Mouse (Mus musculus) heart, adult 10 weeks (tissue): ENCODE data around the gene Wdr13. TPM values are rescaled to one million over a fixed set of nuclear protein-coding genes. Genes with fewer than 3 reads are reported as not detected.

Experiments
- polyA plus RNA-seq: library from polyadenylated mRNA; stranded (reverse); fragments of 350-450 nt; fragmentation: Illumina TruSeq; extraction: RNeasy Lipid Tissue Mini Kit (QIAGEN cat#74804); gene quantifications from one replicate; pipeline ENCODE4 v1.2.3, GENCODE M21; 2014; ENCODE audit warnings: low read depth, low replicate concordance

Gene Wdr13
- 40.6 TPM for polyA plus RNA-seq

DNA sequence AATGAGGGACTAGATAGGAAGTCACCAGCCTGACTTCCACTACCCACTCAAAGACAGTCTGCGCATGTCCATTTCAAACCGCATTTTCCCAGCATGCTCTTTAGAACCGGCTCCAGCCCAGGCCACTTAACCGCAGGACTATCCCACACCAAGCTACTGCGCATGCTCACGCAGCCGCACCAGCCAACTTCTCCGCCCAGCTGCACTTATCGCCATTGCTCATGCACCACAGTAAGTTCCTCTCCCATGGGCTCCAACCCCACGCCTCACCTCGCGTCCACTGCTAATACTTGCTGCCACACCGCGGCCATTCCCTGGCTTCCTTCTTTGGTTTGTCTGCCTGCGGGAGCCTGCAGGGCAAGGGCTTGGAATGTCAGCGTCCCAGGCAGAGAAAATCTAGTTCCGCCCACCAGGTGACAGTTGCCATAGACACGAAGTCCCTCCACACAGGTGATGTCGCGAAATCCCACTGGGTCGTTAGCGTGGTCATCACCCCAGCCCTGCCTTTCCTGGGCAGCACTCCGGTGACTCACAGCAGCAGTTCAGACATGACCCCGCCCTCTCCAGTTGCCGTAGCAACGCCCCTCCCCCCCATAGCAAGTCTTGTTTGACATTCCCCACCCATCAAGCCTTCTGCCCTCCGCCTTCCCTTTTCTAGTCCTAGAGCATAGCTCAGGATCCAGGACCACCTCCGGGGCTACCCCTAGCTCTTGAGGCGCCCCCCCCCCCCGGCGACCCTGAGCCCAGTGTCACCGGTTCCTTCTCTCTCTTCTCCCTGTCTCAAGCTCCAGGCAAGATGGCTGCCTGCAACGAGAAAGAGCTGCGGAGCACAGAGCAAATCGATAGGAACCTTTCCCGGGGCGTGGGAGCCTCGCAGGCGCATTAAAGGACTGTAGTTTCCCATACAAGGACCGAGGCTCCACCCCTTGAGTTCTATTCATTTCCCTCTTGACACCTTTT is at the start of gene Wdr13:
TSS of gene Wdr13 (minus strand) at position 876 of the 960 bp plus-strand sequence.

DNA sequence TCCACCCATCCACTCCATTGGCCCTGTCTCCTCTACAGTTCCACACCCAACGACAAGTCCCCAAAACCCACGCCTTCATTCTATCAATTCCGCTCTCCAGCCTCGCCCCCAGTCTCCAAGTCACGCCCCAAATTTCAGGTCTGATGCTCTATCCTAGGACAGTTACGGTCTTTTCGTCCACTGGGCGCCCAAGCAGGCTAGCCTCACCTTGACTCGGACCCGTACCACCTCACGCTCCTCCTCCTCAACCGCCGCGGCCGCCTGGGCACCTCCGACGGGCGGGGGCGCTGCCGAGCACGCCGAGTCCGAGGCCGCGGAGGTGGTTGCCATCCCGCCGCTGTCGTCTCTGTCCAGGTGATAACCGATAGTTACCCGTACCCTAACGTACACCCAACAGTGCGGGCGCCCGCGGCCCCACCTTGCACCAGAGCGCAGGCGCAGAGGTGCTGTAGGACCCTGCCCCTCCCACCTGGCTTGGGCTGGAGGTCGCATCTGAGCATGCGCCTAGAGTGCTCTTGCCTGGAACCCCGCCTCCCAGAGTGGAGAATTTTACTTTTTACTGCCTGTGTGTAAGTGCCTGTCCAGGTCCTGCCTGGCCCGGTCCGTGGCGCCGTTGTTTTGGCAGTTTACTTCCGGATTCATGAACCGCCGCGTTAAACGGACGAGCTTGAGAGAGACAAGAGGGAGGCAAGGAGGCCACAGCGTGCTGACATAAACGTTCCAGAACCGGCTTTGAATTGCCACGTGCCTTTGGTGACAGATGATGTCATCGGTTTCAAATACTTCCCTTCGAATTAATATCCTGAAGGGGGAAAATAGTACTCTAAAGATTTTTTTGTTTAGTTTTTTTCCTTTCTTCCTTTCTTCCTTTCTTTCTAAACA is 43.1 kb upstream of the Wdr13 start, which contains the start of gene Tbc1d25:
TSS of gene Tbc1d25 (minus strand) at position 678 of the 882 bp plus-strand sequence.

DNA sequence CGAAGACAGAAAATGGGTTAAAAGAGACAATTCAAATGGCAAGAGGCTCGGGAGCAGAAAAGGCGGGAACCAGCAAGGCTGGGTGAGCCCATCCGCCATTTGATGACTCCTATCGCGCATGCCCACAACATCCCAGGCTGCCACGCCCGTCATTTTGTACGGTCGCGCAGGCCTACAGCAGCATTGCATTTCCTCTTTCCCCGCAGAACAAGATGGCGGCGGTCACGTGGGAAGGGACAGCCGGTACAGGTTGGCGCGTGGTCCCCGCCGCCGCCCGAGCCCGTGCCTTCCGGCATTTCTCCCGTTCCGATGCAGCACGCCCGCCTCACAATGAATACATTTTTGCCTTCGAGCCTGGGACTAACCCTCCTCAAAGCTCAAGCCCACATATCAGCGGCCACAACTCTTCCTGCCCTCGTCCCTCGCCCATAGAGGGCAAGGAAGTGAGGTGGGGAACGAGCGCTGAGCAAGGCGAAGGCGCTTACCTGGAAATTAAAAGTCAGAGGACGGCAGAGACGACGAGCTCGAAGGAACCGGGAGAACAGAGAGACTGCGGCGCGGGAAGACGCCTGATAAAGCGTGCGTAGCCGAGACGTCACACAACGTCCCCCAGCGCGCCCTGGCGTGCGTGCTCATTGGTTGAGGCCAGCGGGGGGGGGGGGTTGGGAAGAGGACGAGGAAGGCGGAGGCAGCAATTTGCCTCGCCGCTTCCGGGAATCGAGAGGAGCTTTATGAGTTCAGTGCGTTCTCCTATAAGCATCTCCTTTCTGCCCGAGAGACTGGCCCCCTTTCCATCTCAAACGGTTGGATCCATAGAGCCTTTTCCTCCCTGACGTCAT is 12.7 kb upstream of the Wdr13 start, which contains the start of gene Rbm3:
TSS of gene Rbm3 (minus strand) at position 728 of the 839 bp plus-strand sequence.

DNA sequence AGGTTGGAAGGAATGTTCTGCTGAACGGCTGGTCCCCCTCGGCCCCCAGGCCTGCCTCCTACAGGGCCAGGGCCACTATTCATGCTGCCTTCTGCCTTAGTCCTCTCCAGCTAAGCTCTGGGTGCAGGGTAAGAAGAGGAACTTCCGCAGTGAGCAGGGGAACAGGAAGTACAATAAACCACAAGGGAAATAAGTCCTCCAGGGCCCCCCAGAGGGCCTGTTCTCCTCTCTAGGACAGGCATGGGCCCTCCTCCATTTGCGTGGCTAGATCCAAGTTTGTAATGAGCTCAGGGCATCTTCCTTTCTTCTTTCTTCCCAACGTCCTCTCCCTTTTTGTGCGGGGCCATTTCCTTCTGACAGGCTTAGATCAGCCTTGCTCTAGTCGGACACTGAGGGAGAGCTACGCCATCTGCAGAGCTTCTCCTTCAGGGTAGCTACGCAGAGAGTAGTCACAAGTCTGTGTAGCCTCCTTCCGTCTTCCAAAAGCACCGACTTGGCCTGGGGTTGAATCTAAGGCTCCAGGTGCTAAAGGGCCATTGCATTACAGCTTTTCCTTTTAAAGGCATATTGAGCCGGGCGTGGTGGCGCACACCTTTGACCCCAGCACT is 42.2 kb downstream of the Wdr13 start, which contains the start of gene Was:
TSS of gene Was (minus strand) at position 153 of the 608 bp plus-strand sequence.

DNA sequence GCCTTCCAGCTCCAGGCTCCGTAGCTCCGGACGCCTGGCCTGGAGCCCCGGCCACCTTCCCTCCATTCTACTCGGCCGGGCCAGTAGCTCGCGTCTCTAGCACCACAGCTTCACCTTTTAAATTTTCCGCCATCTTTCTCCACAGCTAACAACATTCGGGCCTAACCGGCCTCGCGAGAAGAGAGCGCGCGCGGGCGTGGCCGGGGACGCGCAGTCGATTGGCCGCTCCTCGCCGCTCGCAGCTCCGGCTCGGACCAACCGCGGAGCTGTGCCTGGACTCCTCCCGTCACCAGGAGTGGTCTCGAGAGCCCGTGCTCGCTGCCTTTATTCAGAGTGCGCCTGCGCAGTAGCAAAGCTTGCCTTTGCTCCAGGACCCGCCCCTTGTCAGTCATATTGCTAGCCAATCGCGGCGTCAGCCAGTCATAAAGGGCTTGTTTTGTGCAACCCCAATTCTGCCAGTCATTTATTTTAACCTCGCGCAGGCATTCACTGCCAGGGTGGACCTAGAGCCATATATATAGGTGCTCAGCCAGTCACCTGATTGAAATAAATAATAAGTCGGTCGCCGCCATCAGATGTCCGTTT is 58.2 kb downstream of the Wdr13 start, which contains the start of gene Suv39h1:
TSS of gene Suv39h1 (minus strand) at position 331 of the 585 bp plus-strand sequence.

Other genes starting within 250 kb of the Wdr13 start
- gene Slc35a2, start 248.9 kb downstream of the Wdr13 start, polyA plus RNA-seq: 21.7 TPM
- 41.7 TPM for gene Pqbp1, start 233.6 kb downstream of the Wdr13 start, polyA plus RNA-seq
- 22.8 TPM for gene Timm17b, start 233.5 kb downstream of the Wdr13 start, polyA plus RNA-seq
- gene Gm10491, start 225.1 kb downstream of the Wdr13 start, polyA plus RNA-seq: not detected
- not detected for gene Gm10490, start 223.3 kb downstream of the Wdr13 start, polyA plus RNA-seq
- gene Pcsk1n, start 213.1 kb downstream of the Wdr13 start, polyA plus RNA-seq: not detected
- not detected for gene Eras, start 204.3 kb downstream of the Wdr13 start, polyA plus RNA-seq
- gene Hdac6, start 185.0 kb downstream of the Wdr13 start, polyA plus RNA-seq: 12.4 TPM
- not detected for gene Gata1, start 154.8 kb downstream of the Wdr13 start, polyA plus RNA-seq
- gene Glod5, start 114.4 kb downstream of the Wdr13 start, polyA plus RNA-seq: not detected
- gene Suv39h1, start 58.1 kb downstream of the Wdr13 start, polyA plus RNA-seq: 4.6 TPM
- 1.2 TPM for gene Was, start 42.4 kb downstream of the Wdr13 start, polyA plus RNA-seq
- gene Rbm3, start 13.0 kb upstream of the Wdr13 start, polyA plus RNA-seq: 112 TPM
- 3.8 TPM for gene Tbc1d25, start 43.3 kb upstream of the Wdr13 start, polyA plus RNA-seq
- 18.6 TPM for gene Ebp, start 60.6 kb upstream of the Wdr13 start, polyA plus RNA-seq
- gene Porcn, start 73.6 kb upstream of the Wdr13 start, polyA plus RNA-seq: 4.7 TPM
- 12.9 TPM for gene Ftsj1, start 119.5 kb upstream of the Wdr13 start, polyA plus RNA-seq
- gene Slc38a5, start 138.2 kb upstream of the Wdr13 start, polyA plus RNA-seq: not detected
- not detected for gene Ssxb10, start 194.5 kb upstream of the Wdr13 start, polyA plus RNA-seq
- not detected for gene Ssxb9, start 234.1 kb upstream of the Wdr13 start, polyA plus RNA-seq